Comparison of ENCODE assay signal across 8 mouse cellular contexts in the genomic region with DNA sequence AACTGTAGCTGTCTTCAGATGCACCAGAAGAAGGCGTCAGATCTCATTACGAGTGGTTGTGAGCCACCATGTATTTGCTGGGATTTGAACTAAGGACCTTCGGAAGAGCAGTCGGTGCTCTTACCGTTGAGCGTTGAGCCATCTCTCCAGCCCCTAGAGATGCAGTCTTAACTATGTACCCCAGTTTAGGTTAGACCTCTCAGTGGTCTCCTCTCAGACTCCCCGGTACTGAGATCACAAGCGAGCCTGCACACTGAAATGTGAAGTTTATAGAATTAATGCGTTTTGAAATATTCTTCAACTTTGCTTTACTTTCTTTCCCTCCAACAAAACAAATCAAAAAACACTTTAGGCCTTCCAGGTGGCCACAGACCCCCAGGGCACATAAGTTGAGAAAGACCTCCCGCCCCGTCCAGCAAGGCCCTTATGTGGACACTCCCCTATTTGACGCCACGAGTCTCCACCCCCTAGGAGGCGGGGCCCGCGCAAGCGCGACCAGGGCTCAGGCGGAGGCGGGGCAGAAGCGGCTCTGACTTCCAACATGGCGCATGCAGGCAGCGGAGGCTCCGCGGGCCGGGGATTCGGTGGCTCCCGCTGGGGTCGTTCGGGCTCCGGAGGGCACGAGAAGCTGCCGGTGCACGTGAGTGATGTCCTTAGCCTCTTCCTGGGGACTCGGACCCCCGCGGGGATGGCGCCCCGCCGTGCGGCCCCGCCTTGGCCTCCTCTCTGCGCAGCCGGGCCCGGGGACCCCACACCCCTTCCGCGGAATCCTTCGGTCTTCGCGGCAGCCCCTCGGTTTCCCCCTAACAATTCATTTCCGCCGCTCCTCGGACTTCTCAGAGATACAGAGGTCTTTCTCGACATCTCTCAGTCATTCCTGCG. TPM values are rescaled to one million over a fixed set of nuclear protein-coding genes. Genes with fewer than 3 reads are reported as not detected.
DNase-seq lines count a peak whose midpoint lies in the region; ATAC-seq and TF ChIP-seq lines count a peak whose summit lies in the region.

A gene (plus strand): TSS at position 517 of the 882 bp plus-strand sequence.

- peak within 1 kb of the TSS; percentile 90 for H3K4me2 ChIP-seq in lung, postnatal 0 days (replicated peaks; ENCODE audit: low read depth, low read length)

- peak within 1 kb of the TSS; percentile 94 for H3K4me3 ChIP-seq in hindbrain, embryonic 10.5 days
- peak within 1 kb of the TSS; percentile 90 for H3K4me3 ChIP-seq in lung, postnatal 0 days (ENCODE audit: low read depth, low read length)

- peak within 1 kb of the TSS; percentile 97 for H3K27ac ChIP-seq in hindbrain, embryonic 10.5 days
- no peak within 1 kb of the TSS for H3K27ac ChIP-seq in lung, postnatal 0 days (ENCODE audit: low read length)

- DNase-seq in MEL-GATA-1-ER (ENCODE audit: extremely low read depth, low read depth): peak; percentile 69
- peak; percentile 94 for DNase-seq in cerebellum, adult 9-10 months
- DNase-seq in hindbrain, embryonic 10.5 days (ENCODE audit: low spot score): peak; percentile 93
- peak; percentile 92 for DNase-seq in layer of hippocampus, adult 9-11 months
- DNase-seq in lung, postnatal 0 days (ENCODE audit: low spot score): peak; percentile 95
- DNase-seq in ovary, postnatal 14 days (ENCODE audit: low spot score): peak; percentile 98
- DNase-seq in thymus, postnatal 14 days: peak; percentile 97

- no peaks in the 10 kb centered on the region for H3K27me3 ChIP-seq in hindbrain, embryonic 10.5 days (ENCODE audit: insufficient read depth, poor library complexity, severe bottlenecking)
- H3K27me3 ChIP-seq in lung, postnatal 0 days (replicated peaks; ENCODE audit: insufficient read depth, low read length): no peaks in the 10 kb centered on the region

- no peak for TF ChIP-seq CTCF in lung, postnatal 0 days (IDR thresholded peaks at IDR 0.05)

- H3K4me1 ChIP-seq in hindbrain, embryonic 10.5 days (replicated peaks): peaks cover 13% of the 10 kb centered on the region
- H3K4me1 ChIP-seq in lung, postnatal 0 days (ENCODE audit: insufficient read depth, low read depth, low read length): peaks cover 5% of the 10 kb centered on the region; the same call in 1 of the 2 replicates

- peaks cover 35% of the 10 kb centered on the region for H3K36me3 ChIP-seq in hindbrain, embryonic 10.5 days
- peaks cover 24% of the 10 kb centered on the region; the same call in 1 of the 2 replicates for H3K36me3 ChIP-seq in lung, postnatal 0 days (ENCODE audit: insufficient read depth, low read length)

- 14% methylated on average over 56 of the region's 56 CpGs for WGBS in hindbrain, embryonic 10.5 days
- WGBS in lung, postnatal 0 days: 17% methylated on average over 44 of the region's 56 CpGs

- H3K9ac ChIP-seq in lung, postnatal 0 days (replicated peaks; ENCODE audit: low read depth): peak within 1 kb of the TSS; percentile 91

- H3K9me3 ChIP-seq in hindbrain, embryonic 10.5 days: no peaks in the 10 kb centered on the region
- H3K9me3 ChIP-seq in lung, postnatal 0 days (ENCODE audit: low read length): no peaks in the 10 kb centered on the region

- ATAC-seq in frontal cortex, adult (ENCODE audit: low TSS enrichment): peak; percentile 99
- peak; percentile 100 for ATAC-seq in lung, postnatal 0 days

- no peak for TF ChIP-seq EP300 in lung, postnatal 0 days (IDR thresholded peaks at IDR 0.05)

RNA-seq across cellular contexts. Expression of the gene that starts here (rescaled TPM):
- 154 and 175 TPM in 2 replicates for polyA plus RNA-seq in hindbrain, embryonic 10.5 days (2016; fragmentation: Nextera tagmentation; extraction: Ambion mirVana)
- polyA plus RNA-seq in lung, postnatal 0 days (2015; fragmentation: Nextera tagmentation; extraction: Ambion mirVana): 169 and 211 TPM in 2 replicates
